Mouse (Mus musculus): ENCODE measurements around the gene Gphn. TPM values are rescaled to one million over a fixed set of nuclear protein-coding genes. Genes with fewer than 3 reads are reported as not detected.

The Gphn gene
- total and polyA plus RNA-seq, 3 experiments, result 13.9 to 22.4 (median 18.2) TPM

DNA sequence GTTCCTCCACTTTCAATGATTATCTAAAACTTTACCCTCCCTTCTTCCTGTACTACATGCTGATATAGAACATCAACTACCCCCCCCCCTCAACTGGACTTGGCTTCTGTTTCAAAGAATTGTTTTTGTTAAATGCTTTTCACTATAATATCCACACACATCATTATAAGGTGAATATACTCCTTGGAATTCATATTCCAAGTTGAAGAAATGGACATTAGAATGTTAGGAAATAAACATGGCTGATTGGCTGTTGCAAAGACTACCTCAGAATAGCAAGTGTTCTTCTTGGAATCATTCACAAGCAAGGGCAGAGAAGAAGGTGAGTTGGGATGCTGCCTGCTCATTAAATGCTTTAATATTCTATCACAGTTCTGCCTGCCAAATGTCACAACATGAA, 32.2 kb upstream of the Gphn start, which contains the start of gene Gm6657:
Gene Gm6657, plus strand, starts transcription at position 301 of the 400 bp plus-strand sequence.
- Histone ChIP-seq H3K27me3 (replicated peaks) (no peaks in the 10 kb centered on the region), H3K27ac (ENCODE audit: insufficient read depth, low read depth) (no peak within 1 kb of the TSS), H3K4me1 (ENCODE audit: control insufficient read depth in 1 of 2, insufficient read depth in 2 of 2) (peaks cover 0 to 8% of the 10 kb centered on the region in 2 experiments; a peak in 2 of 4 replicates), H3K4me2 (ENCODE audit: insufficient read depth, low read depth, poor library complexity, severe bottlenecking) (no peak within 1 kb of the TSS), H3K9ac (ENCODE audit: insufficient read depth, low read depth) (no peak within 1 kb of the TSS), H3K79me2 (replicated peaks; ENCODE audit: control insufficient read depth, extremely low read depth, insufficient read depth, poor library complexity, severe bottlenecking) (no peaks in the 10 kb centered on the region), H3K36me3 (replicated peaks in 1 of 2; ENCODE audit: control insufficient read depth in 1 of 2, insufficient read depth in 1 of 2, low read length in 1 of 2) (no peaks in the 10 kb centered on the region), H3K4me3 (replicated peaks in 1 of 3; ENCODE audit: low read depth in 2 of 3, low read length in 2 of 3, poor library complexity in 1 of 3) (no peak within 1 kb of the TSS), H3K9me3 (replicated peaks; ENCODE audit: low read length) (peaks cover 3% of the 10 kb centered on the region)
- no peak for DNase-seq (ENCODE audit: extremely low read depth)
- TF ChIP-seq CHD2 (IDR thresholded peaks at IDR 0.05; ENCODE audit: low read length) (no peak), ETS1 (conservative IDR thresholded peaks at IDR 0.05; ENCODE audit: low read depth, low read length) (no peak), RAD21 (IDR thresholded peaks at IDR 0.05; ENCODE audit: low read depth, low read length) (no peak), BHLHE40 (IDR thresholded peaks at IDR 0.05; ENCODE audit: low read depth, low read length) (no peak), MEF2A (IDR thresholded peaks at IDR 0.05; ENCODE audit: borderline replicate concordance, low read depth, low read length) (no peak), SMC3 (IDR thresholded peaks at IDR 0.05; ENCODE audit: low read depth, low read length) (no peak), SIN3A (IDR thresholded peaks at IDR 0.05; ENCODE audit: low read length) (no peak), MYC (IDR thresholded peaks at IDR 0.05; ENCODE audit: low read depth, low read length) (no peak), JUND (conservative IDR thresholded peaks at IDR 0.05; ENCODE audit: low read depth, low read length) (no peak), CTCF (conservative IDR thresholded peaks at IDR 0.05 in 1 of 2, IDR thresholded peaks at IDR 0.05 in 1 of 2; ENCODE audit: low read depth in 2 of 2, low read length in 2 of 2) (no peak), E2F4 (IDR thresholded peaks at IDR 0.05; ENCODE audit: insufficient replicate concordance, low read depth, low read length) (no peak), ZC3H11A (IDR thresholded peaks at IDR 0.05; ENCODE audit: low read depth, low read length) (no peak), USF1 (IDR thresholded peaks at IDR 0.05; ENCODE audit: low read depth, low read length) (no peak), POLR2AphosphoS2 (IDR thresholded peaks at IDR 0.05; ENCODE audit: low read depth, low read length) (no peak), ZKSCAN1 (IDR thresholded peaks at IDR 0.05; ENCODE audit: borderline replicate concordance, low read depth, low read length) (no peak), UBTF (IDR thresholded peaks at IDR 0.05; ENCODE audit: low read depth, low read length) (no peak), GABPA (IDR thresholded peaks at IDR 0.05; ENCODE audit: insufficient replicate concordance, low read depth, low read length) (no peak), USF2 (conservative IDR thresholded peaks at IDR 0.05; ENCODE audit: low read depth, low read length) (no peak), CHD1 (IDR thresholded peaks at IDR 0.05; ENCODE audit: low read depth, low read length) (no peak), NRF1 (IDR thresholded peaks at IDR 0.05; ENCODE audit: low read depth, low read length) (no peak)
- in situ Hi-C loops (cut with MboI; ENCODE audit: low pct_ligation_motif_present, low pct_unique_long_range_greater_than_20kb, low sequenced_read_pairs), result loop anchor here (25.0 kb wide), 1 partner anchor 918 kb away; no protein-coding TSS in a partner anchor
- dilution Hi-C loops (cut with MboI; ENCODE audit: extremely low pct_ligation_motif_present, extremely low pct_unique_long_range_greater_than_20kb, low sequenced_read_pairs), result no loop called here

DNA sequence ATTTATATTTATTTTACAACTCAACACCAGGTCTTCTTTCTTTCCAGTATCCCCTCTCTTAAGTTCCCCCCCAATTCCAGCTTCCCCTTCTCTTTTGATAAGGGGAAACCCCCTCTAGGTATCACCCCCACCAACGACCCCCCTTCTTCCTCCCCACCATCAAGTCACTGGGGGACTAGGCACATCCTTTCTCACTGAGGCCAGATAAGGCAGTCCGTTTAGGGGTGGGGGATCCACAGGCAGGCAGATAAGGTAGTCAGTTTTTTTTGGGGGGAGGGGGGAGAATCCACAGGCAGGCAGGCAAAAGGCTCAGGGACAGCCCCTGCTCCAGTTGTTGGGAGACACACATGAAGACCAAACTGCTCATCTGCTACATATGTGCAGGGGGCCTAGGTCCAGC, 30.8 kb upstream of the Gphn start:
- no peak overlapping the region for H3K9ac ChIP-seq (ENCODE audit: insufficient read depth, low read depth)

More for the DNA sequence above, 30.8 kb upstream of the Gphn start:
- H3K27ac ChIP-seq (ENCODE audit: insufficient read depth, low read depth), result no peak overlapping the region
- in situ Hi-C loops (cut with MboI; ENCODE audit: low pct_ligation_motif_present, low pct_unique_long_range_greater_than_20kb, low sequenced_read_pairs), result loop anchor here (25.0 kb wide), 1 partner anchor 917 kb away; no protein-coding TSS in a partner anchor
- dilution Hi-C loops (cut with MboI; ENCODE audit: extremely low pct_ligation_motif_present, extremely low pct_unique_long_range_greater_than_20kb, low sequenced_read_pairs), result no loop called here
- TF ChIP-seq MEF2A (IDR thresholded peaks at IDR 0.05; ENCODE audit: borderline replicate concordance, low read depth, low read length) (no peak), POLR2A (IDR thresholded peaks at IDR 0.05; ENCODE audit: low read depth, low read length) (no peak), GABPA (IDR thresholded peaks at IDR 0.05; ENCODE audit: insufficient replicate concordance, low read depth, low read length) (no peak), ZMIZ1 (IDR thresholded peaks at IDR 0.05; ENCODE audit: low read depth, low read length) (no peak), MYC (IDR thresholded peaks at IDR 0.05; ENCODE audit: low read depth, low read length) (no peak), POLR2AphosphoS2 (IDR thresholded peaks at IDR 0.05; ENCODE audit: low read depth, low read length) (no peak), HCFC1 (IDR thresholded peaks at IDR 0.05; ENCODE audit: low read depth, low read length) (no peak), ZKSCAN1 (IDR thresholded peaks at IDR 0.05; ENCODE audit: borderline replicate concordance, low read depth, low read length) (no peak), ZNF384 (IDR thresholded peaks at IDR 0.05; ENCODE audit: low read depth, low read length) (no peak), RCOR1 (conservative IDR thresholded peaks at IDR 0.05; ENCODE audit: low read depth, low read length) (no peak)
- peaks cover 0 to 4% of the 10 kb centered on the region in 2 experiments; a peak in 1 of 4 replicates for H3K4me1 ChIP-seq (ENCODE audit: control insufficient read depth in 1 of 2, insufficient read depth in 2 of 2)
- peaks cover 3% of the 10 kb centered on the region for H3K9me3 ChIP-seq (replicated peaks; ENCODE audit: low read length)
- DNase-seq (ENCODE audit: extremely low read depth), result no peak
- H3K4me2 ChIP-seq (ENCODE audit: insufficient read depth, low read depth, poor library complexity, severe bottlenecking), result no peak overlapping the region
- H3K4me3 ChIP-seq (replicated peaks in 1 of 3; ENCODE audit: low read depth in 2 of 3, low read length in 2 of 3, poor library complexity in 1 of 3), result no peak overlapping the region
- no peaks in the 10 kb centered on the region for H3K36me3 ChIP-seq (replicated peaks in 1 of 2; ENCODE audit: control insufficient read depth in 1 of 2, insufficient read depth in 1 of 2, low read length in 1 of 2)
- H3K27me3 ChIP-seq (replicated peaks), result no peaks in the 10 kb centered on the region
- no peaks in the 10 kb centered on the region for H3K79me2 ChIP-seq (replicated peaks; ENCODE audit: control insufficient read depth, extremely low read depth, insufficient read depth, poor library complexity, severe bottlenecking)
